Mouse (Mus musculus) lung, embryonic 16.5 days (tissue): ENCODE data around the gene Cdh23. TPM values are rescaled to one million over a fixed set of nuclear protein-coding genes. Genes with fewer than 3 reads are reported as not detected.

ENCODE experiments used
- ATAC-seq: fragments of 200-750 bp; cut with Nextera tagmentation; 2 replicates; pipeline ENCODE4 v1.8.0; 2017; ENCODE audit warnings: low read depth, mild to moderate bottlenecking, moderate library complexity
- H3K27ac ChIP-seq: fragments of 300-500 bp; sonication (generic); 2 replicates; pipeline ENCODE4 v1.5.1; 2014; ENCODE audit warnings: mild to moderate bottlenecking, control low read depth, low read length
- H3K27me3 ChIP-seq: fragments of 300-500 bp; sonication (generic); 2 replicates; pipeline ENCODE4 v1.6.1; 2014; ENCODE audit warnings: low read depth, low read length, mixed read lengths; ENCODE audit not compliant: control insufficient read depth, insufficient read depth
- H3K36me3 ChIP-seq: fragments of 300-500 bp; sonication (generic); 2 replicates; pipeline ENCODE4 v1.6.1; 2014; ENCODE audit warnings: low read length; ENCODE audit not compliant: control insufficient read depth, insufficient read depth
- H3K4me1 ChIP-seq: fragments of 300-500 bp; sonication (generic); replicated peaks from 2 replicates; pipeline ENCODE4 v1.6.1; 2014; ENCODE audit warnings: low read length, mixed read lengths; ENCODE audit not compliant: control insufficient read depth, insufficient read depth
- H3K4me2 ChIP-seq: fragments of 300-500 bp; sonication (generic); 2 replicates; pipeline ENCODE4 v1.6.1; 2014; ENCODE audit warnings: low read depth, low read length, control low read depth
- H3K4me3 ChIP-seq: fragments of 300-500 bp; sonication (generic); 2 replicates; pipeline ENCODE4 v1.5.1; 2014; ENCODE audit warnings: mild to moderate bottlenecking, low read length, control low read depth
- H3K9ac ChIP-seq: fragments of 300-500 bp; sonication (generic); 2 replicates; pipeline ENCODE4 v1.6.1; 2014; ENCODE audit warnings: low read length, control low read depth
- H3K9me3 ChIP-seq: fragments of 300-500 bp; sonication (generic); 2 replicates; pipeline ENCODE4 v1.6.1; 2016; ENCODE audit warnings: low read length; ENCODE audit not compliant: control insufficient read depth
- WGBS: fragments of 180-500 bp; shearing (Covaris S2); extraction: QIAGEN DNeasy Blood & Tissue Kit; methylation state at CpG from one replicate; pipeline ENCODE4 v1.1.7; 2014; 5-methylcytosine and 5-hydroxymethylcytosine counted together
- polyA plus RNA-seq: library from polyadenylated mRNA; unstranded; fragments of >200 nt; fragmentation: Nextera tagmentation; extraction: Ambion mirVana; gene quantifications from 2 replicates; pipeline ENCODE4 v1.2.1, GENCODE M21; 2015

Cdh23 gene
- polyA plus RNA-seq, 1 experiment from 2014 or later = 0.34 TPM

DNA sequence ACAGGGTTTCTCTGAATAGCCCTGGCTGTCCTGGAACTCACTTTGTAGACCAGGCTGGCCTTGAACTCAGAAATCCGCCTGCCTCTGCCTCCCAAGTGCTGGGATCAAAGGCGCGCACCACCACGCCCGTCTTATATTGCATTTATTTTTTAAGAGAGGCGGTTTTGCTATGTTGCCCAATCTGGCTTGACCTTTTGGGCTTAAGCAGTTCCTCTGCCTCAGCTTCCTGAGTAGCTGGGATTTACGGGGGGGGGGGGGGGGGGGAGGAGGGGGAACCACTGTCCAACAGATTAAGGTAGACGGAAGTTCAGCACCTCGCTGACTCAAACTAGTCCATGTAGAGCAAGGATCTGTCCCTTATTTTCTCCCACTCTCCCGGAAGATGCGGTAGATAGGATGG lies 427.6 kb downstream of the Cdh23 start:
- Histone ChIP-seq H3K9me3 (no peaks in the 10 kb centered on the region), H3K36me3 (no peaks in the 10 kb centered on the region), H3K27me3 (no peaks in the 10 kb centered on the region), H3K4me2 (no peak overlapping the region), H3K27ac (no peak overlapping the region), H3K4me1 (no peaks in the 10 kb centered on the region), H3K9ac (no peak overlapping the region), H3K4me3 (no peak overlapping the region)
- ATAC-seq = no peak
- WGBS = 88% methylated on average over 10 of the region's 11 CpGs

GRCm38 (mm10) chr10:60266842-60267401 lies 429.4 kb downstream of the Cdh23 start:
- Histone ChIP-seq H3K4me3 (no peak overlapping the region), H3K4me2 (no peak overlapping the region), H3K9me3 (no peaks in the 10 kb centered on the region), H3K27ac (no peak overlapping the region), H3K27me3 (no peaks in the 10 kb centered on the region), H3K9ac (no peak overlapping the region), H3K36me3 (no peaks in the 10 kb centered on the region), H3K4me1 (peaks cover 5% of the 10 kb centered on the region)
- 70% methylated on average over 8 of the region's 8 CpGs for WGBS
- ATAC-seq = no peak

- no peak for ATAC-seq
- 69% methylated on average over 10 of the region's 10 CpGs for WGBS
Measured at GRCm38 (mm10) chr10:60265252-60265651, 431.0 kb downstream of the Cdh23 start.

DNA sequence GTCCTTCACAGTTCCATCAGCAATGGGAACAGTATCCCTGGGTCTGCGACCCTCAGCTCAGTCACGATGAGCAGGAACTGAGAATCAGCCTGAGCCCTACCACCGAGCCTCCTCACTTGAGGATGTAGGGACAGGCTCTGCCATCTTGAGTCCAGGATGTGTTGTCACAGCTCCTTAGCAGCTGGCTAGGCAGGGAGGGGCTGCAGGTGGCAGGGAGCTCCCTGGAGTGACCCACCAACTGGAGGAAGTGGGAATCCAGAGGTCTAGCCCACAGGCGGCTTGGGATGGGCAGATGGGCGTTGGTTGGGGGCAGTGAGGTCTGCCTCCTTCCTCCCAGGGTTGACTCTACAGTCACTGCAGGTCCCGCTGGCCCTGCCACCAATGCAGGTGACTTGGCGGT lies 432.9 kb downstream of the Cdh23 start:
- Histone ChIP-seq H3K4me3 (no peak overlapping the region), H3K4me1 (peaks cover 5% of the 10 kb centered on the region), H3K9ac (no peak overlapping the region), H3K27ac (no peak overlapping the region), H3K27me3 (no peaks in the 10 kb centered on the region), H3K36me3 (no peaks in the 10 kb centered on the region), H3K4me2 (no peak overlapping the region), H3K9me3 (no peaks in the 10 kb centered on the region)
- 78% methylated on average over 7 of the region's 7 CpGs for WGBS
- no peak for ATAC-seq

More at GRCm38 (mm10) chr10:60265252-60265651, 431.0 kb downstream of the Cdh23 start:
- Histone ChIP-seq H3K36me3 (no peaks in the 10 kb centered on the region), H3K27me3 (no peaks in the 10 kb centered on the region), H3K4me2 (no peak overlapping the region), H3K4me1 (peaks cover 5% of the 10 kb centered on the region), H3K9ac (no peak overlapping the region), H3K4me3 (no peak overlapping the region), H3K9me3 (no peaks in the 10 kb centered on the region), H3K27ac (no peak overlapping the region)

- H3K9me3 ChIP-seq = no peaks in the 10 kb centered on the region
- H3K4me1 ChIP-seq = peaks cover 5% of the 10 kb centered on the region
- H3K4me2 ChIP-seq = no peak overlapping the region
- H3K27ac ChIP-seq = peak overlapping the region; percentile 17; the same call in 1 of the 2 replicates
- WGBS = 19% methylated on average over 3 of the region's 3 CpGs
- H3K4me3 ChIP-seq = no peak overlapping the region
- no peaks in the 10 kb centered on the region for H3K36me3 ChIP-seq
- H3K27me3 ChIP-seq = no peaks in the 10 kb centered on the region
- 0 out of 2 replicates have a peak overlapping the region, but pooled peaks have one; percentile 6 for H3K9ac ChIP-seq
- ATAC-seq = peak; percentile 94
Measured at GRCm38 (mm10) chr10:60262386-60262785, 433.9 kb downstream of the Cdh23 start.

GRCm38 (mm10) chr10:60261530-60261929 lies 434.8 kb downstream of the Cdh23 start:
- WGBS = 42% methylated on average over 5 of the region's 5 CpGs
- Histone ChIP-seq H3K4me3 (no peak overlapping the region), H3K9me3 (no peaks in the 10 kb centered on the region), H3K9ac (no peak overlapping the region), H3K36me3 (no peaks in the 10 kb centered on the region), H3K27ac (no peak overlapping the region), H3K4me1 (peaks cover 5% of the 10 kb centered on the region), H3K27me3 (no peaks in the 10 kb centered on the region), H3K4me2 (no peak overlapping the region)
- no peak for ATAC-seq

- H3K4me3 ChIP-seq = no peak overlapping the region
- no peak overlapping the region for H3K4me2 ChIP-seq
- H3K27me3 ChIP-seq = no peaks in the 10 kb centered on the region
- H3K9ac ChIP-seq = no peak overlapping the region
- H3K4me1 ChIP-seq = peaks cover 5% of the 10 kb centered on the region
- no peak overlapping the region for H3K27ac ChIP-seq
- H3K9me3 ChIP-seq = no peaks in the 10 kb centered on the region
- H3K36me3 ChIP-seq = no peaks in the 10 kb centered on the region
- 84% methylated on average over 5 of the region's 5 CpGs for WGBS
- ATAC-seq = no peak
Measured at GRCm38 (mm10) chr10:60260557-60261294, 435.6 kb downstream of the Cdh23 start.

DNA sequence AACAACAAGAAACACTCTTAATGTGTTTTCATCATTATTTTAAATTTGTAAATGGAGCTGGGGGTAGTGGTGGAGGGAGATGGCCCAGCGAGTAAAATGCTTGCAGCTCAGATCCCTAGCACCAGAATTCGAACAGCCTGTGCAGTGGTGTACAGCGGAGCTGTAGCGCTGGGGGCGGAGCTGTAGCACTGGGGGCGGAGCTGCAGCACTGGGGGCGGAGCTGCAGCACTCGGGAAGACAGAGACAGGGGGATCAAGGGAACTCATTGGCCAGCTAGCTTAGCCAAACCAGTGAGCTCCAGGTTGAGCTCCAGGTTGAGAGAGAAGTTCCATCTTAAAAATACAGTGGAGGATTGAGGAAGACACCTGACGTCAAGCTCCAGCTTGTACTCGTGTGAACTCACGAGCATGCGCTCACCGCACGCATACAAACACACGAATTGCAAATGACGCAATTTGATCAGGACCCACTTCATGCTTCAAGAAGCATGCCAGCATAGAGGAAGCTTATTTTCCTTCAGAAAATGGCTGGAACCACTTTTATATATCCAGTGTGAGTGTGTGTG lies 438.9 kb downstream of the Cdh23 start:
- ATAC-seq = no peak
- 59% methylated on average over 16 of the region's 16 CpGs for whole genome bisulfite sequencing
- Histone ChIP-seq H3K27ac (no peak overlapping the region), H3K9me3 (no peaks in the 10 kb centered on the region), H3K4me2 (no peak overlapping the region), H3K27me3 (no peaks in the 10 kb centered on the region), H3K36me3 (no peaks in the 10 kb centered on the region), H3K9ac (no peak overlapping the region), H3K4me3 (no peak overlapping the region), H3K4me1 (peaks cover 3% of the 10 kb centered on the region; the same call in 1 of the 2 replicates)

DNA sequence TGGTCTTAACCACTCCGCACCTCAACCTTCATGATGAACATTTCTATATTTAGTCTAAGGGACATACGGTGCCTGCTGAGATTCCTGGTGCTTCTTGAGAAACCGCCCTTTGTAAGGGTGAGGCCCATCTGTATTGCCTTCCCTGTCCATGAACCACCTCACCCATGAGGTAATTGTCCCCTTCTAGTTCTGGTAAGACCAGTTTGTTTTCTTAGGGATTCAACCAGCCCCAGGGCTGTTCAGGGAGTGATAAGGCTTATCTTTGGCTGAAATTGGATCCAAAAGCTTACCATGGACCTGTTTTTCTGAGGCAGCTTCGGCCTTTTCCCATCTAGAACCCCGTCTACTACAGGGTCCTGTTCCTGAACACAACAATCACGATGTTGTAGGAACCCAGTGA lies 440.2 kb downstream of the Cdh23 start:
- ATAC-seq = no peak
- 65% methylated on average over 6 of the region's 6 CpGs for WGBS
- Histone ChIP-seq H3K4me1 (no peaks in the 10 kb centered on the region), H3K4me2 (no peak overlapping the region), H3K27me3 (no peaks in the 10 kb centered on the region), H3K9ac (no peak overlapping the region), H3K27ac (no peak overlapping the region), H3K36me3 (no peaks in the 10 kb centered on the region), H3K4me3 (no peak overlapping the region), H3K9me3 (no peaks in the 10 kb centered on the region)
